Mouse (Mus musculus) small intestine, adult 2 months (tissue): Measurements from ENCODE around the gene Gm9049. TPM values are rescaled to one million over a fixed set of nuclear protein-coding genes. Genes with fewer than 3 reads are reported as not detected.
"Not testable (repeated sequence)": the region's sequence is repeated elsewhere in the genome, so short reads cannot be mapped to it uniquely, and the experiment has no call there.

ENCODE experiments used
- H3K27ac ChIP-seq: fragments of 200-500 bp; 2 replicates; pipeline ENCODE4 v1.5.1; 2012; ENCODE audit warnings: low read depth, low read length, control low read depth, inconsistent platforms; ENCODE audit not compliant: insufficient read depth
- H3K27me3 ChIP-seq: fragments of 200-500 bp; 2 replicates; pipeline ENCODE4 v1.6.1; 2012; ENCODE audit warnings: mild to moderate bottlenecking, moderate library complexity, low read length, inconsistent platforms; ENCODE audit not compliant: control insufficient read depth, insufficient read depth
- H3K36me3 ChIP-seq: fragments of 200-500 bp; 2 replicates; pipeline ENCODE4 v1.6.1; 2012; ENCODE audit warnings: mild to moderate bottlenecking, low read length, control low read depth, inconsistent platforms; ENCODE audit not compliant: control insufficient read depth, insufficient read depth
- H3K4me1 ChIP-seq: fragments of 200-500 bp; 2 replicates; pipeline ENCODE4 v1.6.1; 2012; ENCODE audit warnings: low read length, inconsistent platforms, mixed read lengths; ENCODE audit not compliant: control insufficient read depth, insufficient read depth, insufficient read length
- H3K4me3 ChIP-seq: fragments of 200-500 bp; 2 replicates; pipeline ENCODE4 v1.5.1; 2012; ENCODE audit warnings: low read depth, mild to moderate bottlenecking, control low read depth, inconsistent platforms, low read length, moderate library complexity
- CTCF ChIP-seq: fragments of 200-500 bp; IDR thresholded peaks from 2 replicates; pipeline ENCODE4 v1.5.1; 2012; ENCODE audit warnings: low read depth, mild to moderate bottlenecking, control low read depth, inconsistent platforms, low read length, moderate library complexity, mixed read lengths; ENCODE audit not compliant: insufficient replicate concordance, insufficient read length; ENCODE audit errors: extremely low read depth
- WGBS: fragments of 180-500 bp; shearing (Covaris S2); methylation state at CpG from one replicate; pipeline ENCODE4 v1.1.7; 2018; 5-methylcytosine and 5-hydroxymethylcytosine counted together
- polyA plus RNA-seq: library from polyadenylated mRNA; depleted of rRNA; stranded (reverse); fragments of >200 nt; gene quantifications from 2 replicates; pipeline ENCODE4 v1.2.3, GENCODE M21; 2012; rRNA removed

Gene Gm9049
- polyA plus RNA-seq, 1 experiment, result not detected

GRCm38 (mm10) chr10:118319024-118319423 is 34.9 kb downstream of the Gm9049 start:
- Histone ChIP-seq H3K27ac (no peak overlapping the region), H3K4me1 (no peaks in the 10 kb centered on the region), H3K4me3 (no peak overlapping the region), H3K36me3 (no peaks in the 10 kb centered on the region), H3K27me3 (no peaks in the 10 kb centered on the region; the same call in 1 of the 2 replicates)
- WGBS, result 77% methylated on average over 8 of the region's 8 CpGs
- no peak for TF ChIP-seq CTCF

GRCm38 (mm10) chr10:118302133-118302532 is 51.8 kb downstream of the Gm9049 start:
- not testable (repeated sequence) for H3K4me1 ChIP-seq, H3K36me3 ChIP-seq, H3K27me3 ChIP-seq, H3K4me3 ChIP-seq, H3K27ac ChIP-seq
- WGBS, result 37% methylated on average over 2 of the region's 2 CpGs

Other genes with a start within 250 kb of the Gm9049 start
- gene Mdm1, start 212.3 kb downstream of the Gm9049 start, polyA plus RNA-seq, result 0.75 and 1.4 TPM in 2 replicates
- not detected in 2 replicates for gene Il22, start 149.2 kb downstream of the Gm9049 start, polyA plus RNA-seq
- gene Gm32717, start 113.3 kb downstream of the Gm9049 start, polyA plus RNA-seq, result not detected in 2 replicates
- gene Gm32802, start 95.4 kb downstream of the Gm9049 start, polyA plus RNA-seq, result not detected in 2 replicates
- 0.16 TPM in 1 of 2 replicates, not detected in the other for gene Iltifb, start 59.1 kb downstream of the Gm9049 start, polyA plus RNA-seq
- gene Gm9040, start 27.1 kb downstream of the Gm9049 start, polyA plus RNA-seq, result not detected in 2 replicates
- not detected in 2 replicates for gene Gm9044, start 21.7 kb downstream of the Gm9049 start, polyA plus RNA-seq
- not detected in 2 replicates for gene Gm9045, start 16.3 kb downstream of the Gm9049 start, polyA plus RNA-seq
- gene Gm9046, start 10.8 kb downstream of the Gm9049 start, polyA plus RNA-seq, result not detected in 2 replicates
- gene Gm9048, start 5.4 kb downstream of the Gm9049 start, polyA plus RNA-seq, result not detected in 2 replicates
- gene Ifng, start 86.9 kb upstream of the Gm9049 start, polyA plus RNA-seq, result not detected in 2 replicates